Mouse (Mus musculus) layer of hippocampus, adult 9-10 months (tissue): ENCODE results near the gene Pax4.

Experiments
- DNase-seq: peaks from one replicate; pipeline ENCODE4 v3.0.0; 2022; ENCODE audit warnings: low spot score

The Pax4 gene

GRCm38 (mm10) chr6:28396853-28397457, 52.2 kb downstream of the Pax4 start:
- no peak for DNase-seq

- DNase-seq = no peak
Measured at GRCm38 (mm10) chr6:28396051-28396852, 52.9 kb downstream of the Pax4 start.
